ENCODE assay signal across 9 mouse cellular contexts in genomic region chr17:25885636-25886035, GRCm38 (mm10). TPM values are rescaled to one million over a fixed set of nuclear protein-coding genes. Genes with fewer than 3 reads are reported as not detected.
DNase-seq lines count a peak whose midpoint lies in the region; ATAC-seq and TF ChIP-seq lines count a peak whose summit lies in the region.
"Had no signal": no experiment of that assay in that cellular context is flagged by ENCODE, and none has a peak within 500 bp of the region (broad histone marks: within the 10 kb centered on the region; RNA-seq: fewer than 3 reads in every experiment).

No protein-coding gene starts in this region.

- peaks cover 38% of the 10 kb centered on the region for H3K36me3 ChIP-seq in heart, postnatal 0 days (replicated peaks; ENCODE audit: control insufficient read depth, insufficient read depth, low read length)
- H3K36me3 ChIP-seq in heart, embryonic 11.5 days (ENCODE audit: control insufficient read depth, insufficient read depth, low read length) = peaks cover 10% of the 10 kb centered on the region; the same call in 1 of the 2 replicates
- 0 out of 2 replicates have a peak, but pooled peaks cover 2% of the 10 kb centered on the region for H3K36me3 ChIP-seq in liver, embryonic 14.5 days (replicated peaks; ENCODE audit: control insufficient read depth, insufficient read depth, low read depth)

- no peak overlapping the region for H3K9ac ChIP-seq in heart, postnatal 0 days (replicated peaks; ENCODE audit: low read depth, low read length)
- H3K9ac ChIP-seq in heart, embryonic 11.5 days (ENCODE audit: low read depth, low read length) = no peak overlapping the region
- H3K9ac ChIP-seq in liver, embryonic 14.5 days (replicated peaks) = no peak overlapping the region
- H3K9ac ChIP-seq: embryonic facial prominence, embryonic 12.5 days had no signal

- no peaks in the 10 kb centered on the region for H3K9me3 ChIP-seq in heart, postnatal 0 days (replicated peaks; ENCODE audit: control insufficient read depth, low read length)
- no peaks in the 10 kb centered on the region for H3K9me3 ChIP-seq in heart, embryonic 11.5 days (replicated peaks; ENCODE audit: control insufficient read depth, low read length)
- H3K9me3 ChIP-seq in liver, embryonic 14.5 days (ENCODE audit: control insufficient read depth, low read length) = no peaks in the 10 kb centered on the region
- H3K9me3 ChIP-seq: embryonic facial prominence, embryonic 12.5 days had no signal

- peak; percentile 30 for TF ChIP-seq CTCF in heart, postnatal 0 days (IDR thresholded peaks at IDR 0.05; ENCODE audit: low read depth)
- peak; percentile 77 for TF ChIP-seq CTCF in liver, embryonic 14.5 days (IDR thresholded peaks at IDR 0.05; ENCODE audit: low read depth)

- H3K4me1 ChIP-seq in heart, postnatal 0 days (ENCODE audit: control insufficient read depth, insufficient read depth) = no peaks in the 10 kb centered on the region
- H3K4me1 ChIP-seq in heart, embryonic 11.5 days (ENCODE audit: control insufficient read depth, insufficient read depth, low read length) = peaks cover 16% of the 10 kb centered on the region
- H3K4me1 ChIP-seq in liver, embryonic 14.5 days (replicated peaks; ENCODE audit: control insufficient read depth in 2 of 2, insufficient read depth in 2 of 2, low read length in 1 of 2) = peaks cover 0 to 20% of the 10 kb centered on the region in 2 experiments; a peak in 3 of 4 replicates

- no peak for ATAC-seq in heart, postnatal 0 days (ENCODE audit: insufficient read depth, low read depth)
- no peak for ATAC-seq in heart, embryonic 11.5 days (replicated peaks; ENCODE audit: insufficient number of reproducible peaks, low FRiP score, low TSS enrichment)
- ATAC-seq in liver, embryonic 14.5 days (ENCODE audit: insufficient read depth) = no peak

- no peaks in the 10 kb centered on the region for H3K27me3 ChIP-seq in heart, postnatal 0 days (ENCODE audit: control insufficient read depth, insufficient read depth, low read length)
- H3K27me3 ChIP-seq in heart, embryonic 11.5 days (ENCODE audit: control insufficient read depth, insufficient read depth, low read length) = no peaks in the 10 kb centered on the region
- H3K27me3 ChIP-seq in liver, embryonic 14.5 days (ENCODE audit: control insufficient read depth, insufficient read depth, low read length) = no peaks in the 10 kb centered on the region
- H3K27me3 ChIP-seq: embryonic facial prominence, embryonic 12.5 days had no signal

- DNase-seq in heart, postnatal 0 days (ENCODE audit: low spot score) = no peak
- DNase-seq in 416B (ENCODE audit: low read depth) = peak; percentile 38
- DNase-seq in NIH3T3 (ENCODE audit: low read depth) = peak; percentile 58
- no peak for DNase-seq in liver, embryonic 14.5 days (ENCODE audit: low read depth in 3 of 3, low spot score in 3 of 3)
- DNase-seq in heart, adult 11 months = no peak
- DNase-seq in adrenal gland, postnatal 4 days (ENCODE audit: low spot score in 2 of 2) = no peak
- DNase-seq in gastrocnemius, postnatal 10 days = no peak

- H3K4me3 ChIP-seq in heart, postnatal 0 days (ENCODE audit: low read depth, low read length) = no peak overlapping the region
- no peak overlapping the region for H3K4me3 ChIP-seq in heart, embryonic 11.5 days (ENCODE audit: low read depth, low read length)
- no peak overlapping the region for H3K4me3 ChIP-seq in liver, embryonic 14.5 days (ENCODE audit: insufficient read depth in 1 of 2, low read depth in 2 of 2, low read length in 2 of 2)
- H3K4me3 ChIP-seq: embryonic facial prominence, embryonic 12.5 days had no signal

- 73% methylated on average over 4 of the region's 4 CpGs for WGBS in heart, postnatal 0 days
- 65% methylated on average over 4 of the region's 4 CpGs for WGBS in heart, embryonic 11.5 days (ENCODE audit: insufficient replicate concordance)
- 55% methylated on average over 4 of the region's 4 CpGs for WGBS in liver, embryonic 14.5 days (ENCODE audit: insufficient replicate concordance)

- TF ChIP-seq EP300 in heart, postnatal 0 days (IDR thresholded peaks at IDR 0.05; ENCODE audit: low read depth) = no peak
- TF ChIP-seq EP300 in liver, embryonic 14.5 days (IDR thresholded peaks at IDR 0.05; ENCODE audit: low read depth) = no peak

- no peak overlapping the region for H3K4me2 ChIP-seq in heart, postnatal 0 days (ENCODE audit: low read depth, low read length)
- no peak overlapping the region for H3K4me2 ChIP-seq in heart, embryonic 11.5 days
- no peak overlapping the region for H3K4me2 ChIP-seq in liver, embryonic 14.5 days (ENCODE audit: low read depth)
- H3K4me2 ChIP-seq: embryonic facial prominence, embryonic 12.5 days had no signal

- H3K27ac ChIP-seq in heart, postnatal 0 days (ENCODE audit: low read depth) = no peak overlapping the region
- H3K27ac ChIP-seq in heart, embryonic 11.5 days (ENCODE audit: low read depth, low read length) = no peak overlapping the region
- no peak overlapping the region for H3K27ac ChIP-seq in liver, embryonic 14.5 days
- H3K27ac ChIP-seq: embryonic facial prominence, embryonic 12.5 days had no signal

RNA-seq across cellular contexts. Expression of gene Wfikkn1, which starts 5.0 kb away (rescaled TPM):
- not detected in 2 replicates for total RNA-seq in heart, postnatal 0 days (2014; rRNA removed; ENCODE audit: low replicate concordance)
- polyA plus RNA-seq in heart, postnatal 0 days (2015; fragmentation: Nextera tagmentation; extraction: Ambion mirVana) = 0.07 and 0.11 TPM in 2 replicates
- 0.17 and 0.47 TPM in 2 replicates for polyA plus RNA-seq in heart, embryonic 11.5 days (2014; fragmentation: Nextera tagmentation; extraction: Ambion mirVana)
- polyA plus RNA-seq in liver, embryonic 14.5 days (2012; rRNA removed) = 0.54 and 0.71 TPM in 2 replicates
- polyA plus RNA-seq in liver, embryonic 14.5 days (2014; fragmentation: Nextera tagmentation; extraction: Ambion mirVana) = 0.52 and 0.67 TPM in 2 replicates
- total RNA-seq in adrenal gland, postnatal 4 days (2021) = 1 to 10 TPM; 5.1 to 5.2 TPM
- total RNA-seq in gastrocnemius, postnatal 10 days (2021) = 1 to 10 TPM in 1 of 2 experiments, under 1 TPM in 1; 0.78 to 1.1 TPM

RNA-seq across cellular contexts. Expression of gene Mettl26, which starts 10.8 kb away (rescaled TPM):
- 23.1 and 28.1 TPM in 2 replicates for total RNA-seq in heart, postnatal 0 days (2014; rRNA removed; ENCODE audit: low replicate concordance)
- 27.8 and 28.0 TPM in 2 replicates for polyA plus RNA-seq in heart, postnatal 0 days (2015; fragmentation: Nextera tagmentation; extraction: Ambion mirVana)
- 42.7 and 46.0 TPM in 2 replicates for polyA plus RNA-seq in heart, embryonic 11.5 days (2014; fragmentation: Nextera tagmentation; extraction: Ambion mirVana)
- polyA plus RNA-seq in liver, embryonic 14.5 days (2012; rRNA removed) = 45.3 and 47.6 TPM in 2 replicates
- polyA plus RNA-seq in liver, embryonic 14.5 days (2014; fragmentation: Nextera tagmentation; extraction: Ambion mirVana) = 46.5 and 50.3 TPM in 2 replicates
- 10 to 100 TPM; 80.4 to 81.3 TPM for total RNA-seq in adrenal gland, postnatal 4 days (2021)
- total RNA-seq in gastrocnemius, postnatal 10 days (2021) = 10 to 100 TPM; 20.7 to 23.1 TPM

RNA-seq across cellular contexts. Expression of gene Mcrip2, which starts 17.1 kb away (rescaled TPM):
- total RNA-seq in heart, postnatal 0 days (2014; rRNA removed; ENCODE audit: low replicate concordance) = 202 and 225 TPM in 2 replicates
- 346 and 357 TPM in 2 replicates for polyA plus RNA-seq in heart, postnatal 0 days (2015; fragmentation: Nextera tagmentation; extraction: Ambion mirVana)
- polyA plus RNA-seq in heart, embryonic 11.5 days (2014; fragmentation: Nextera tagmentation; extraction: Ambion mirVana) = 160 and 168 TPM in 2 replicates
- 22.1 and 23.1 TPM in 2 replicates for polyA plus RNA-seq in liver, embryonic 14.5 days (2012; rRNA removed)
- polyA plus RNA-seq in liver, embryonic 14.5 days (2014; fragmentation: Nextera tagmentation; extraction: Ambion mirVana) = 44.0 and 44.9 TPM in 2 replicates
- total RNA-seq in adrenal gland, postnatal 4 days (2021) = 100 to 1,000 TPM; 193 to 209 TPM
- total RNA-seq in gastrocnemius, postnatal 10 days (2021) = 10 to 100 TPM; 57.9 to 61.8 TPM

RNA-seq across cellular contexts. Expression of gene Wdr90, which starts 24.3 kb away (rescaled TPM):
- 19.3 and 36.7 TPM in 2 replicates for total RNA-seq in heart, postnatal 0 days (2014; rRNA removed; ENCODE audit: low replicate concordance)
- polyA plus RNA-seq in heart, postnatal 0 days (2015; fragmentation: Nextera tagmentation; extraction: Ambion mirVana) = 3.1 and 4.2 TPM in 2 replicates
- 12.3 and 14.0 TPM in 2 replicates for polyA plus RNA-seq in heart, embryonic 11.5 days (2014; fragmentation: Nextera tagmentation; extraction: Ambion mirVana)
- 18.1 and 19.6 TPM in 2 replicates for polyA plus RNA-seq in liver, embryonic 14.5 days (2012; rRNA removed)
- polyA plus RNA-seq in liver, embryonic 14.5 days (2014; fragmentation: Nextera tagmentation; extraction: Ambion mirVana) = 7.5 and 11.1 TPM in 2 replicates
- total RNA-seq in adrenal gland, postnatal 4 days (2021) = 10 to 100 TPM; 53.1 to 58.9 TPM
- total RNA-seq in gastrocnemius, postnatal 10 days (2021) = 1 to 10 TPM; 3.3 to 5.2 TPM

RNA-seq across cellular contexts. Expression of gene Rab40c, which starts 33.9 kb away (rescaled TPM):
- 11.4 and 22.5 TPM in 2 replicates for total RNA-seq in heart, postnatal 0 days (2014; rRNA removed; ENCODE audit: low replicate concordance)
- polyA plus RNA-seq in heart, postnatal 0 days (2015; fragmentation: Nextera tagmentation; extraction: Ambion mirVana) = 10.3 and 10.4 TPM in 2 replicates
- 11.0 and 11.7 TPM in 2 replicates for polyA plus RNA-seq in heart, embryonic 11.5 days (2014; fragmentation: Nextera tagmentation; extraction: Ambion mirVana)
- polyA plus RNA-seq in liver, embryonic 14.5 days (2012; rRNA removed) = 6.4 and 7.8 TPM in 2 replicates
- polyA plus RNA-seq in liver, embryonic 14.5 days (2014; fragmentation: Nextera tagmentation; extraction: Ambion mirVana) = 3.4 and 3.8 TPM in 2 replicates
- total RNA-seq in adrenal gland, postnatal 4 days (2021) = 10 to 100 TPM; 36.4 to 38.1 TPM
- total RNA-seq in gastrocnemius, postnatal 10 days (2021) = 10 to 100 TPM in 1 of 2 experiments, 1 to 10 TPM in 1; 9.3 to 12.6 TPM

Comparison
In these comparisons a context has a peak if more than half of its experiments do, and no peak if none do; other contexts are left out.
1. DNase-seq: peak in 416B (single experiment) and NIH3T3 (single experiment); none in heart, postnatal 0 days (single experiment), liver, embryonic 14.5 days (0 of 3), heart, adult 11 months (single experiment), adrenal gland, postnatal 4 days (0 of 2) and gastrocnemius, postnatal 10 days (single experiment).